Mouse (Mus musculus) intestine, postnatal 0 days (tissue): ENCODE data around the gene 1700113H08Rik. TPM values are rescaled to one million over a fixed set of nuclear protein-coding genes. Genes with fewer than 3 reads are reported as not detected.

Experiments
- ATAC-seq: fragments of 200-750 bp; cut with Nextera tagmentation; 2 replicates; pipeline ENCODE4 v1.8.0; 2017; ENCODE audit warnings: mild to moderate bottlenecking, moderate TSS enrichment, moderate library complexity
- H3K27ac ChIP-seq: fragments of 300-500 bp; sonication (generic); 2 replicates; pipeline ENCODE4 v1.5.1; 2014; ENCODE audit warnings: mild to moderate bottlenecking, low read depth, low read length, moderate library complexity
- H3K27me3 ChIP-seq: fragments of 300-500 bp; sonication (generic); replicated peaks from 2 replicates; pipeline ENCODE4 v1.6.1; 2014; ENCODE audit warnings: low read length, mixed read lengths; ENCODE audit not compliant: control insufficient read depth, insufficient read depth
- H3K36me3 ChIP-seq: fragments of 300-500 bp; sonication (generic); 2 replicates; pipeline ENCODE4 v1.6.1; 2014; ENCODE audit warnings: mild to moderate bottlenecking, moderate library complexity; ENCODE audit not compliant: control insufficient read depth, insufficient read depth
- H3K4me1 ChIP-seq: fragments of 300-500 bp; sonication (generic); replicated peaks from 2 replicates; pipeline ENCODE4 v1.6.1; 2014; ENCODE audit warnings: antibody characterized with exemption, low read length, mixed read lengths; ENCODE audit not compliant: control insufficient read depth, insufficient read depth
- H3K4me2 ChIP-seq: fragments of 300-500 bp; sonication (generic); replicated peaks from 2 replicates; pipeline ENCODE4 v1.6.1; 2014; ENCODE audit warnings: low read depth, mild to moderate bottlenecking, moderate library complexity
- H3K4me3 ChIP-seq: fragments of 300-500 bp; sonication (generic); 2 replicates; pipeline ENCODE4 v1.5.1; 2014; ENCODE audit warnings: low read depth, low read length
- H3K9ac ChIP-seq: fragments of 300-500 bp; sonication (generic); 2 replicates; pipeline ENCODE4 v1.6.1; 2014; ENCODE audit warnings: mild to moderate bottlenecking, low read depth, low read length
- H3K9me3 ChIP-seq: fragments of 300-500 bp; sonication (generic); 2 replicates; pipeline ENCODE4 v1.6.1; 2016; ENCODE audit warnings: mixed run types; ENCODE audit not compliant: control insufficient read depth
- CTCF ChIP-seq: sonication (generic); IDR thresholded peaks from 2 replicates; pipeline ENCODE4 v1.5.1; 2016; ENCODE audit warnings: low read depth, mild to moderate bottlenecking, control low read depth, antibody characterized with exemption, moderate library complexity
- WGBS: fragments of 180-500 bp; shearing (Covaris S2); extraction: QIAGEN DNeasy Blood & Tissue Kit; methylation state at CpG from one replicate; pipeline ENCODE4 v1.1.7; 2014; 5-methylcytosine and 5-hydroxymethylcytosine counted together
- polyA plus RNA-seq: library from polyadenylated mRNA; unstranded; fragments of >200 nt; fragmentation: Nextera tagmentation; extraction: Ambion mirVana; gene quantifications from 2 replicates; pipeline ENCODE4 v1.2.1, GENCODE M21; 2015

1700113H08Rik gene
- polyA plus RNA-seq, 1 experiment from 2014 or later = 0.20 TPM

DNA sequence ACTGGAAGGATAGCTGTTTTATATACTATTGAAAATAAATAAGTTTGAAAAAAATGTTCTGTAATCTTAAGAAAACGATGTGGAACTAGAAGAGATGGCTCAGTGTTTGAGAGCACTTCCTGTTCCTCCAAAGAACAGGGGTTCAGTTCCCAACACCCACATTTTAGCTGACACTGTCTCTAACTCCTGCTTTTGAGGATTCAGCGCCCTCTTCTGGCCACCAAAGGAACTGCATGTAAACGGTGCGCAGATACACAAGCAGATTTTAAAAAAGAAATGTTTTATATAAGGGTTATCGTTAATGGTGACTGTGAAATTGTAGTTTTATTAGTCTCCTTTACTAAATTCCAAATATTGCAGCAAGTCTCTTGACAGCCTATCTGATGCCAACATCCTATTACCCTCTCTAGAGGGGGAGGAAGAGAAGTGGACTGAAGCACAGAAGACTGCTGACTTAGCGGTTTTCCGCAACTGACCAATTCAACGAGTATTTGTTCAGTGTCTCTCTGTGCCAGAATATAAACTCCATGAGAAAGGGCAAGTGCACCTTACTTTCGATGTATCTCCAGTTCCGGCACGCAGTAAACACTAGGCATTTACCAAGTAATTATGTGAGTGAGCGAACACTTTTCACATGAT, 68.5 kb downstream of the 1700113H08Rik start:
- no peak for ATAC-seq
- H3K36me3 ChIP-seq = no peaks in the 10 kb centered on the region
- H3K4me1 ChIP-seq = no peaks in the 10 kb centered on the region
- H3K4me2 ChIP-seq = no peak overlapping the region
- peak; percentile 59 for TF ChIP-seq CTCF
- H3K27me3 ChIP-seq = no peaks in the 10 kb centered on the region
- no peaks in the 10 kb centered on the region for H3K9me3 ChIP-seq
- H3K27ac ChIP-seq = no peak overlapping the region
- H3K9ac ChIP-seq = no peak overlapping the region
- no peak overlapping the region for H3K4me3 ChIP-seq
- WGBS = 83% methylated on average over 12 of the region's 12 CpGs

DNA sequence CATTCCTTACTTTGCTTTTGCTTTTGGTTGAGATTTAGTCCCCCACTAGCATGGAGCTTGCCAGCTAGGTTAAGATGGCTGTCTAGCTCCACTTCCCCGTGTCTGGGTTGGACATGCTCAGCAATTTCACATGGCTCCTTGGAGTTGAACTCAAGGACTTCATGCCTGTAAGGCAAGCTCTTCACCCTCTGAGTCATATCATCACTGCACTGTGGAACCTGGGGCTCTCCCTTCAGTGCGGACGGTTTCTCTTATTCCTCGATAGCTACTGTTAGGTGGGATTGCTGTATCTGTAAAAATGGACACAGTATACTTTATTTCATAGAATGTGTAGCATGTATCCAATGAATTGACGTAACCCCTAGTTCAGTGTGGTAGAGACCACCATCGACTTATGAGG, 93.2 kb downstream of the 1700113H08Rik start:
- Histone ChIP-seq H3K27me3 (no peaks in the 10 kb centered on the region), H3K4me2 (no peak overlapping the region), H3K9me3 (no peaks in the 10 kb centered on the region), H3K9ac (no peak overlapping the region), H3K27ac (no peak overlapping the region), H3K36me3 (no peaks in the 10 kb centered on the region), H3K4me3 (no peak overlapping the region), H3K4me1 (no peaks in the 10 kb centered on the region)
- ATAC-seq = no peak
- TF ChIP-seq CTCF = no peak
- WGBS = 96% methylated on average over 6 of the region's 6 CpGs

DNA sequence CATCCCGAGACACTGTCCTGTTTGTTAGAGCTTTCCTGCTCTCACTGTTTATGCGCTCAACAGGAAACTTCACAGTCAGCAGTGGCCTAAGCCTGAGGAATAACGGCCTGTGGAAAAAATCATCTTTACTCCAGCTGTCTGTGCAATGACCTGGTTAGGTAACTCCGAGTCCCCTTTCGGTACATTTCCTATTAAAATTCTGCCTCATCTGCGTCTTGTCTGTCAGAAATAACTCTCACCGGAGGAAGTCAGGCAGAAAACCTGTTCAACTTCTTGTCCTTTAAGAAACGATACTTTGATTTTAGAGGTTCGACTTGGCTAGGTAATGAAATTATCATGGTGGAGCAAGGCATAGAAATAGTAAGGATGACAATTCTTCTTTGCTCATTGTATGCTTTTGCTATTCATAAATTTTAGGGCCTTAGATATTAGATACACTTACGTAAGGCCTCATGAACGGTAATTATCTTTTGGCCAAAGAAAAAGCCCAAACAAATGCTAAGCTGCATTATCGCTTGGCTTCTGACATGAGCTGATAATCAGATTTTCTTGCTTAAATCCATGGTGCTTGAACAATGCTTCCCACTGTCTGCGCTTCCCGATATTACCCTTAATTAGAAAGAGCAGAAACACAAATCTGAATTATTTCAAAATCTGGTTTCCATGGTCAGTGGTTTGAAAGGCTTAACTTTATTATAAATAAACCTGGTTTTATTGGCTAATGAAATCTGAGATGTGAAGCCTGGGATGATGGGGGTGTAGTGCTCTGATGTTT, 96.1 kb downstream of the 1700113H08Rik start:
- ATAC-seq = no peak
- Histone ChIP-seq H3K4me3 (no peak overlapping the region), H3K9ac (no peak overlapping the region), H3K27ac (no peak overlapping the region), H3K9me3 (no peaks in the 10 kb centered on the region), H3K4me2 (no peak overlapping the region), H3K36me3 (no peaks in the 10 kb centered on the region), H3K27me3 (no peaks in the 10 kb centered on the region), H3K4me1 (no peaks in the 10 kb centered on the region)
- WGBS = 71% methylated on average over 14 of the region's 14 CpGs
- no peak for TF ChIP-seq CTCF

DNA sequence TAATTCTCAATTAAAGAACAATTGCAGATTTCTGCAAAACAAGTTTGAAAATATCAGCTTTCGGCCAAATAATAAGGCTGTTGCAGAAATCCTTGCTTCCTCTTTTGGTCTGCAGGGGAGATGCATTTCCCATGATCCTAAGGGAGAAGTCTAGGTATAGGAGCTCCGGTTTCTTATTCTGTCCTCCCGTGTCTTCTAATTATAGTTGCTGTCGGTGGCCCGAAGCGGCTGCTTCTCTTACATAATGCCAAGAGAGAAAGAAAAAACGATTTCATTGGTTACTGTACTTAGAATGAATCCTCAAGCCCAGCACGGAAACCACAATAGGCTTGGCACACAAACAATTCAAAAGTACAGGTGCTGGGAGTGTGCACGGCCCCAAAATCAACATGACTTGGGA, 101.9 kb downstream of the 1700113H08Rik start:
- no peak for TF ChIP-seq CTCF
- ATAC-seq = no peak
- Histone ChIP-seq H3K9me3 (no peaks in the 10 kb centered on the region), H3K27me3 (no peaks in the 10 kb centered on the region), H3K4me2 (no peak overlapping the region), H3K4me1 (no peaks in the 10 kb centered on the region), H3K27ac (no peak overlapping the region), H3K9ac (no peak overlapping the region), H3K4me3 (no peak overlapping the region), H3K36me3 (no peaks in the 10 kb centered on the region)
- 70% methylated on average over 9 of the region's 9 CpGs for WGBS

DNA sequence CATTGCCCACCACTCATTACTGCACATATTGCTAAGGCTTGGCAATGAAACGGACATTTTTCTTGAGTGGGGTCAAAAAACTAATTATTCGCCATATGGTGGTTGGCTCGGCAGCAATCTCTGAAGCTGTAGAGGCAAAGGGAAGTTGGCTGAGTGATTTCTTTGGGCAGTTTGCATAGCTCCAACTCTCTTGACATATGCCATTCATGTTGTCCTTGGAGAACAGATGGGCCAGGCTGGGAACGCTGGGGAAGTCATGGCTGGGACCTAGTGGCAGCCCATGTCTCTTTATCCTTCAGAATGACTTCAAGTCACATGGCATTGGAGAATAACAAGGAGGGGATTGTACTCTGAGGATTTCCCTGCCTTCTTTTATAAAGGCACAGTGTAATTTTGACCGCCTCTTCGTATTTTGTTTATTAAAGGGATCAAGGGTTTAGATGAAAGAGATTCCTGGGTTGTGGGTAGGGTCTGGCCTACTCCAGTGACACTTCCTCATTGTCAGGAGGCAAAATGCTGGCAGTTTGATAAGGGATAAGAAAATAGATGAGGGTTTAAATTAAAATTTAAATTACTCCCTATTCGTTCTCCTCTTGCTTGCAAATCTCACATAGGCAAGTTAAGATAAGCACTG, 138.4 kb downstream of the 1700113H08Rik start:
- Histone ChIP-seq H3K27ac (no peak overlapping the region), H3K4me2 (no peak overlapping the region), H3K36me3 (no peaks in the 10 kb centered on the region), H3K27me3 (no peaks in the 10 kb centered on the region), H3K4me3 (no peak overlapping the region), H3K4me1 (no peaks in the 10 kb centered on the region), H3K9me3 (no peaks in the 10 kb centered on the region), H3K9ac (no peak overlapping the region)
- 65% methylated on average over 7 of the region's 7 CpGs for WGBS
- ATAC-seq = no peak
- no peak for TF ChIP-seq CTCF

DNA sequence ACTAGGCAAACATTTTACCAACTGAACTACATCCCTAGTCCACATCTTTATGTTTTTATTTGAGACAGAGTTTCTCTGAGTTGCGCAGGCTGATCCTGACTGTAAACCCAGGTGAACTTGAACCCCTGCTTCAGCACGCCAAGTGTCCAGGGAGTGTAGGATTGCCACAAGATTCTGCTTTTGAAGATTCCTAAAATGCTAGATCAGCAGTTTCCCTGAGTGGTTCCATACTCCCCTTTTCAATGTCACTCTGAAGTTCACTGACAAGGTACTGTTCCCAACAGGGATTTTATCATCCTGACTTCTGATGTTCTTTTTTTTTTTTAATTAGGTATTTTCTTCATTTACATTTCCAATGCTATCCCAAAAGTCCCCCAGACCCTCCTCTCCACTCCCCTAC, 140.9 kb downstream of the 1700113H08Rik start:
- Histone ChIP-seq H3K9me3 (no peaks in the 10 kb centered on the region), H3K27me3 (no peaks in the 10 kb centered on the region), H3K27ac (no peak overlapping the region), H3K4me3 (no peak overlapping the region), H3K36me3 (no peaks in the 10 kb centered on the region), H3K4me1 (no peaks in the 10 kb centered on the region), H3K4me2 (no peak overlapping the region), H3K9ac (no peak overlapping the region)
- WGBS = 93% methylated on average over 2 of the region's 2 CpGs
- no peak for ATAC-seq
- no peak for TF ChIP-seq CTCF
